Mouse (Mus musculus) adipose tissue, adult 10 weeks (tissue): ENCODE measurements around the gene Olfr822. TPM values are rescaled to one million over a fixed set of nuclear protein-coding genes. Genes with fewer than 3 reads are reported as not detected.

Experiments
- polyA plus RNA-seq: library from polyadenylated mRNA; stranded (reverse); fragments of 350-450 nt; fragmentation: Illumina TruSeq; extraction: RNeasy Lipid Tissue Mini Kit (QIAGEN cat#74804); gene quantifications from one replicate; pipeline ENCODE4 v1.2.3, GENCODE M21; 2014; ENCODE audit warnings: low read depth, low replicate concordance

Gene Olfr822
- not detected for polyA plus RNA-seq

DNA sequence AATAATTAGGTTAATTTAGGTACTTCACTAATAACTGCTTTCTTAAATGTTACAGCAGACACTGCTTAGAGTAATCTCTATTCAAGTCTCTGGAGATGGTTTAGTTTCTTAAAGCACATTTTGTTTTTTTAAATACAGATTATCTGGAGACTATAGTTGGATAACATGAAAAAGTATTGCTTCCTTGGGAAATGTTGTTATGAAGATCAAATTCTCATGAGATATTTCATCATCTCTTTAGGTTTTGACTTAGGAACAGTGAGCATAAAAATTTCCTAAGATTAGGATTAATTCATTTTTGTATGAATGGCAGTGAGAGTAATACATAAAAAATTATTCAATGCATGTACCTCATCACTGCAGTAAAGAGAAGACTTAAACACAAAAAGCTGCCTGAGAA lies at the start of gene Olfr822:
Olfr822 (plus strand) TSS at position 301 of the 400 bp plus-strand sequence.

DNA sequence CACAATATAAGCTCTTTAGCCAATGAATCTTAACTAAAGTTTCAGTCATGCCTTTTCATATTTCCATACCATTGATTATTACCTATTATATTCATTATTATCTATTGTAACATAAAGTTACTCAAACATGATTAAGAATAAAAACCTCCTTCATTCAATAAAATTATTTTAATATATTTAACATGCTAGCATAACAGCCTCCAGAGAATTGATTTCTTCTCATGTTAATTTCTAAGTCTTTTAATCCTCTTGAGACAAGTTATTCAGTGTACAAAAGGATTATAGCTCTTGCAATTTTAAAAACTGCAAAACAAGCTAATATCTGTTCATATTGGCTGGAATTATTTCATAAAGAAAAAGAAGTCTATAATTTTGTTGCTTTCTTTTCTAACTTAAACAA lies 41.0 kb upstream of the Olfr822 start, which contains the start of gene Olfr821:
Olfr821 (plus strand) TSS at position 301 of the 400 bp plus-strand sequence.

DNA sequence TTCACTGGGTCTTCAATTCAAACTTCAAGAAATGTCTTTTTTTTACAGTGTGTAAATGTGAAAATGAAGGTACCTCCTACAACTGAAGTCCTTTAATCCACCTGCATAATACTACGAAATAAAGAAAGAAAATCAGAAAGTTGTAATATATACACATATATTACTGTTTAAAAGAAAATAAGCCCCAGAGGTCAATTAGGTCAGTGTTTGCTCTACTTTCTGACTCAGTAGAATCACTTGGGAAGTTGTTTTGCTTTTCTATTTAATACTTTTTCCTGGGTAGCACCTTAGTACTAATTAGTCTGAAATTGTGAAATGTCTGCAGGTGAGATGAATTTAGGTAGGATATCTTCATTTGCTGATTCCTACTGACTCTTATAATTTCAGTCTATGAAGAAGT lies 44.3 kb downstream of the Olfr822 start, which contains the start of gene Olfr823:
Olfr823 (minus strand) TSS at position 101 of the 400 bp plus-strand sequence.

Other genes with a start within 250 kb of the Olfr822 start
- gene Olfr812, start 225.1 kb upstream of the Olfr822 start, polyA plus RNA-seq: not detected
- not detected for gene Olfr813, start 215.8 kb upstream of the Olfr822 start, polyA plus RNA-seq
- not detected for gene Olfr814, start 191.4 kb upstream of the Olfr822 start, polyA plus RNA-seq
- gene Olfr815, start 165.3 kb upstream of the Olfr822 start, polyA plus RNA-seq: not detected
- not detected for gene Olfr816, start 155.6 kb upstream of the Olfr822 start, polyA plus RNA-seq
- not detected for gene Olfr818, start 122.1 kb upstream of the Olfr822 start, polyA plus RNA-seq
- not detected for gene Olfr819, start 103.9 kb upstream of the Olfr822 start, polyA plus RNA-seq
- gene Olfr247, start 95.1 kb upstream of the Olfr822 start, polyA plus RNA-seq: not detected
- not detected for gene Gm10310, start 86.1 kb upstream of the Olfr822 start, polyA plus RNA-seq
- not detected for gene Olfr820, start 58.6 kb upstream of the Olfr822 start, polyA plus RNA-seq
- gene Olfr821, start 40.9 kb upstream of the Olfr822 start, polyA plus RNA-seq: not detected
- gene Olfr823, start 44.2 kb downstream of the Olfr822 start, polyA plus RNA-seq: not detected
- not detected for gene Olfr824, start 58.8 kb downstream of the Olfr822 start, polyA plus RNA-seq
- not detected for gene Olfr825, start 95.6 kb downstream of the Olfr822 start, polyA plus RNA-seq
- gene Olfr826, start 113.0 kb downstream of the Olfr822 start, polyA plus RNA-seq: not detected
- gene Olfr827, start 143.2 kb downstream of the Olfr822 start, polyA plus RNA-seq: not detected
- not detected for gene Neurod4, start 209.0 kb downstream of the Olfr822 start, polyA plus RNA-seq